Mouse (Mus musculus) gastrocnemius, adult 2 months (tissue): ENCODE data around the gene Opn1mw. TPM values are rescaled to one million over a fixed set of nuclear protein-coding genes. Genes with fewer than 3 reads are reported as not detected.
"Not testable (repeated sequence)": the region's sequence is repeated elsewhere in the genome, so short reads cannot be mapped to it uniquely, and the experiment has no call there.

Source experiments
- DNase-seq: peaks from one replicate; pipeline ENCODE4 v3.0.0; 2022
- H3K27ac ChIP-seq: fragments of 200-600 bp; 2 replicates; pipeline ENCODE4 v1.8.1; 2022; ENCODE audit warnings: mild to moderate bottlenecking
- H3K4me3 ChIP-seq: fragments of 200-600 bp; 2 replicates; pipeline ENCODE4 v1.8.1; 2022; ENCODE audit warnings: mild to moderate bottlenecking, moderate library complexity
- CTCF ChIP-seq: fragments of 200-600 bp; IDR thresholded peaks from 2 replicates; pipeline ENCODE4 v1.8.1; 2022; ENCODE audit warnings: antibody characterized with exemption, mild to moderate bottlenecking, moderate library complexity
- intact Hi-C: fragments of 180-260 bp; cut with DNase I; formaldehyde crosslinking; loops from one replicate; pipeline ENCODE4 v1.15.1; 2025
- long read RNA-seq, 2 experiments: library from polyadenylated mRNA; stranded (forward); transcript quantifications; one replicate each; pipeline ENCODE4 v2.0.0; 2021
- total RNA-seq, 2 experiments: library from RNA; stranded (reverse); gene quantifications; 2 replicates each; pipeline ENCODE4 v1.2.3; 2021

Gene Opn1mw
- total RNA-seq: not detected
- long read RNA-seq, experiment 1: 0 reads
- long read RNA-seq, experiment 2: 0 reads

- H3K27ac ChIP-seq: no peak within 1 kb of the TSS
- H3K4me3 ChIP-seq: no peak within 1 kb of the TSS
- no peak for DNase-seq
- intact Hi-C loops: no loop called here
- TF ChIP-seq CTCF: no peak
Observed at GRCm38 (mm10) chrX:74127164-74127563, at the start of gene Opn1mw. Gene Opn1mw, plus strand, starts transcription at chrX:74127464.

- no peak for TF ChIP-seq CTCF
- H3K27ac ChIP-seq: peak overlapping the region; percentile 97
- H3K4me3 ChIP-seq: peak overlapping the region; percentile 89
- peak; percentile 31 for DNase-seq
- intact Hi-C loops: loop anchor here (5.0 kb wide), 1 partner anchor 62 kb away; the partner anchor contains the start of gene Irak1
Observed at GRCm38 (mm10) chrX:74084276-74084837, 42.9 kb upstream of the Opn1mw start.

GRCm38 (mm10) chrX:74084946-74085498 is 42.2 kb upstream of the Opn1mw start:
- DNase-seq: peak; percentile 90
- intact Hi-C loops: loop anchor here (5.0 kb wide), 1 partner anchor 63 kb away; the partner anchor contains the start of gene Irak1
- TF ChIP-seq CTCF: no peak
- Histone ChIP-seq H3K27ac (peak overlapping the region; percentile 97), H3K4me3 (peak overlapping the region; percentile 89)

GRCm38 (mm10) chrX:74085601-74086038 is 41.6 kb upstream of the Opn1mw start:
- Histone ChIP-seq H3K4me3 (peak overlapping the region; percentile 89), H3K27ac (peak overlapping the region; percentile 97)
- intact Hi-C loops: no loop called here
- TF ChIP-seq CTCF: no peak
- peak; percentile 98 for DNase-seq

GRCm38 (mm10) chrX:74095130-74095529 is 32.1 kb upstream of the Opn1mw start:
- intact Hi-C loops: no loop called here
- no peak overlapping the region for H3K27ac ChIP-seq
- no peak for DNase-seq
- no peak for TF ChIP-seq CTCF
- H3K4me3 ChIP-seq: no peak overlapping the region

GRCm38 (mm10) chrX:74103457-74104188 is 23.6 kb upstream of the Opn1mw start:
- H3K4me3 ChIP-seq: peak overlapping the region; percentile 26
- intact Hi-C loops: loop anchor here (5.0 kb wide), 1 partner anchor 81 kb away; the partner anchor contains the start of gene Irak1
- TF ChIP-seq CTCF: peak; percentile 37; the same call in 1 of the 2 replicates
- peak overlapping the region; percentile 80 for H3K27ac ChIP-seq
- DNase-seq: peak; percentile 39

- no peak for DNase-seq
- TF ChIP-seq CTCF: no peak
- intact Hi-C loops: no loop called here
- H3K27ac ChIP-seq: no peak overlapping the region
- H3K4me3 ChIP-seq: no peak overlapping the region
Observed at GRCm38 (mm10) chrX:74105916-74106315, 21.3 kb upstream of the Opn1mw start.

GRCm38 (mm10) chrX:74108747-74109146 is 18.5 kb upstream of the Opn1mw start:
- Histone ChIP-seq H3K27ac (no peak overlapping the region), H3K4me3 (no peak overlapping the region)
- peak; percentile 32 for DNase-seq
- intact Hi-C loops: no loop called here
- no peak for TF ChIP-seq CTCF

- intact Hi-C loops: loop anchor here (2.0 kb wide), 1 partner anchor 299 kb away; no protein-coding TSS in a partner anchor
- no peak for DNase-seq
- no peak for TF ChIP-seq CTCF
- no peak overlapping the region for H3K4me3 ChIP-seq
- no peak overlapping the region for H3K27ac ChIP-seq
Observed at GRCm38 (mm10) chrX:74114036-74114435, 13.2 kb upstream of the Opn1mw start.

GRCm38 (mm10) chrX:74115511-74115910 is 11.8 kb upstream of the Opn1mw start:
- peak; percentile 60 for TF ChIP-seq CTCF
- Histone ChIP-seq H3K27ac (peak overlapping the region; percentile 83), H3K4me3 (peak overlapping the region; percentile 65)
- intact Hi-C loops: loop anchor here (2.0 to 5.0 kb wide), 3 partner anchors 93 to 297 kb away; partner anchors contain the start of genes Flna and Irak1
- DNase-seq: peak; percentile 67

GRCm38 (mm10) chrX:74124975-74125374 is 2.3 kb upstream of the Opn1mw start:
- intact Hi-C loops: no loop called here
- Histone ChIP-seq H3K27ac (no peak overlapping the region), H3K4me3 (no peak overlapping the region)
- peak; percentile 39 for TF ChIP-seq CTCF
- no peak for DNase-seq

- H3K4me3 ChIP-seq, H3K27ac ChIP-seq, DNase-seq, intact Hi-C loops: not testable (repeated sequence)
Observed at GRCm38 (mm10) chrX:74135263-74135662, 8.0 kb downstream of the Opn1mw start, which contains the start of gene Mecp2. Gene Mecp2, minus strand, starts transcription at chrX:74135363.

GRCm38 (mm10) chrX:74167738-74168137 is 40.5 kb downstream of the Opn1mw start, which contains the start of gene Tex28:
Gene Tex28, minus strand, starts transcription at chrX:74167838.
- no peak within 1 kb of the TSS for H3K27ac ChIP-seq
- intact Hi-C loops: no loop called here
- DNase-seq: no peak
- no peak within 1 kb of the TSS for H3K4me3 ChIP-seq
- TF ChIP-seq CTCF: no peak
